Mouse (Mus musculus): ENCODE data around the gene Arid2.
"Not testable (repeated sequence)": the region's sequence is repeated elsewhere in the genome, so short reads cannot be mapped to it uniquely, and the experiment has no call there.

Arid2 gene

GRCm38 (mm10) chr15:96408717-96409121 is 121.4 kb downstream of the Arid2 start:
- DNase-seq (ENCODE audit: low spot score) = no peak

GRCm38 (mm10) chr15:96418161-96418560 is 130.8 kb downstream of the Arid2 start:
- DNase-seq (ENCODE audit: low spot score) = no peak

- DNase-seq (ENCODE audit: low spot score) = no peak
Observed at GRCm38 (mm10) chr15:96419920-96420319, 132.6 kb downstream of the Arid2 start.

- no peak for DNase-seq (ENCODE audit: low spot score)
Observed at GRCm38 (mm10) chr15:96434202-96434601, 146.9 kb downstream of the Arid2 start.

GRCm38 (mm10) chr15:96441480-96441879 is 154.2 kb downstream of the Arid2 start:
- not testable (repeated sequence) for DNase-seq (ENCODE audit: low spot score)

- no peak for DNase-seq (ENCODE audit: low spot score)
Observed at GRCm38 (mm10) chr15:96446785-96447184, 159.5 kb downstream of the Arid2 start.

- DNase-seq (ENCODE audit: low spot score) = no peak
Observed at GRCm38 (mm10) chr15:96448656-96449299, 161.5 kb downstream of the Arid2 start.

GRCm38 (mm10) chr15:96453346-96453745 is 166.0 kb downstream of the Arid2 start:
- DNase-seq (ENCODE audit: low spot score) = no peak

All from adipocyte (in vitro differentiated cells).